Mouse (Mus musculus) intestine, embryonic 15.5 days (tissue): ENCODE measurements around the gene Fbxl17. TPM values are rescaled to one million over a fixed set of nuclear protein-coding genes. Genes with fewer than 3 reads are reported as not detected.

Source experiments
- ATAC-seq: fragments of 200-750 bp; cut with Nextera tagmentation; 2 replicates; pipeline ENCODE4 v1.8.0; 2017; ENCODE audit warnings: moderate TSS enrichment, moderate library complexity
- H3K27ac ChIP-seq: fragments of 300-500 bp; sonication (generic); 2 replicates; pipeline ENCODE4 v1.5.1; 2015; ENCODE audit warnings: mild to moderate bottlenecking, inconsistent platforms
- H3K27me3 ChIP-seq: fragments of 300-500 bp; sonication (generic); replicated peaks from 2 replicates; pipeline ENCODE4 v1.6.1; 2015; ENCODE audit warnings: inconsistent platforms
- H3K36me3 ChIP-seq: fragments of 300-500 bp; sonication (generic); 2 replicates; pipeline ENCODE4 v1.6.1; 2015; ENCODE audit warnings: inconsistent platforms
- H3K4me1 ChIP-seq: fragments of 300-500 bp; sonication (generic); replicated peaks from 2 replicates; pipeline ENCODE4 v1.6.1; 2015; ENCODE audit warnings: inconsistent platforms
- H3K4me2 ChIP-seq: fragments of 300-500 bp; sonication (generic); replicated peaks from 2 replicates; pipeline ENCODE4 v1.6.1; 2015; ENCODE audit warnings: mild to moderate bottlenecking, inconsistent platforms
- H3K4me3 ChIP-seq: fragments of 300-500 bp; sonication (generic); replicated peaks from 2 replicates; pipeline ENCODE4 v1.5.1; 2015; ENCODE audit warnings: inconsistent platforms
- H3K9ac ChIP-seq: fragments of 300-500 bp; sonication (generic); 2 replicates; pipeline ENCODE4 v1.6.1; 2015; ENCODE audit warnings: inconsistent platforms
- H3K9me3 ChIP-seq: fragments of 300-500 bp; sonication (generic); 2 replicates; pipeline ENCODE4 v1.6.1; 2016; ENCODE audit warnings: inconsistent platforms
- WGBS: fragments of 180-500 bp; shearing (Covaris S2); methylation state at CpG from one replicate; pipeline ENCODE4 v1.1.7; 2015; 5-methylcytosine and 5-hydroxymethylcytosine counted together
- polyA plus RNA-seq: library from polyadenylated mRNA; unstranded; fragments of >200 nt; fragmentation: Nextera tagmentation; extraction: Ambion mirVana; gene quantifications from 2 replicates; pipeline ENCODE4 v1.2.1, GENCODE M21; 2015

The Fbxl17 gene
- polyA plus RNA-seq: 4.4 and 4.6 TPM in 2 replicates

GRCm38 (mm10) chr17:63499636-63500155, at the start of gene Fbxl17:
Fbxl17 (minus strand) TSS chr17:63500017.
- H3K36me3 ChIP-seq: no peaks in the 10 kb centered on the region
- H3K9me3 ChIP-seq: no peaks in the 10 kb centered on the region
- H3K4me1 ChIP-seq: peaks cover 10% of the 10 kb centered on the region
- 1% methylated on average over 74 of the region's 80 CpGs for WGBS
- peak within 1 kb of the TSS; percentile 98 for H3K27ac ChIP-seq
- H3K27me3 ChIP-seq: no peaks in the 10 kb centered on the region
- peak within 1 kb of the TSS; percentile 91 for H3K4me3 ChIP-seq
- H3K4me2 ChIP-seq: peak within 1 kb of the TSS; percentile 64
- peak; percentile 80 for ATAC-seq
- H3K9ac ChIP-seq: peak within 1 kb of the TSS; percentile 99

- WGBS: 80% methylated on average over 4 of the region's 4 CpGs
- Histone ChIP-seq H3K4me3 (no peak overlapping the region), H3K27me3 (no peaks in the 10 kb centered on the region), H3K4me1 (no peaks in the 10 kb centered on the region), H3K4me2 (no peak overlapping the region), H3K27ac (no peak overlapping the region), H3K9me3 (no peaks in the 10 kb centered on the region), H3K36me3 (no peaks in the 10 kb centered on the region), H3K9ac (no peak overlapping the region)
- ATAC-seq: no peak
These were observed 47.6 kb upstream of the Fbxl17 start for GRCm38 (mm10) chr17:63547465-63547864.

- no peaks in the 10 kb centered on the region for H3K9me3 ChIP-seq
- H3K4me3 ChIP-seq: no peak overlapping the region
- no peak overlapping the region for H3K4me2 ChIP-seq
- WGBS: 90% methylated on average over 17 of the region's 17 CpGs
- ATAC-seq: no peak
- no peaks in the 10 kb centered on the region for H3K4me1 ChIP-seq
- H3K36me3 ChIP-seq: no peaks in the 10 kb centered on the region
- H3K9ac ChIP-seq: no peak overlapping the region
- no peak overlapping the region for H3K27ac ChIP-seq
- no peaks in the 10 kb centered on the region for H3K27me3 ChIP-seq
These were observed 34.9 kb upstream of the Fbxl17 start for GRCm38 (mm10) chr17:63534576-63535265.

- Histone ChIP-seq H3K4me3 (no peak overlapping the region), H3K9ac (no peak overlapping the region)
- 28% methylated on average over 6 of the region's 6 CpGs for WGBS
These were observed 33.4 kb upstream of the Fbxl17 start for GRCm38 (mm10) chr17:63533074-63533836.

GRCm38 (mm10) chr17:63529476-63529875, 29.7 kb upstream of the Fbxl17 start:
- Histone ChIP-seq H3K4me1 (no peaks in the 10 kb centered on the region), H3K9me3 (no peaks in the 10 kb centered on the region), H3K9ac (no peak overlapping the region), H3K4me3 (no peak overlapping the region), H3K36me3 (no peaks in the 10 kb centered on the region), H3K4me2 (no peak overlapping the region), H3K27ac (no peak overlapping the region), H3K27me3 (no peaks in the 10 kb centered on the region)
- WGBS: 71% methylated on average over 6 of the region's 6 CpGs
- no peak for ATAC-seq

More at GRCm38 (mm10) chr17:63533074-63533836, 33.4 kb upstream of the Fbxl17 start:
- no peak overlapping the region for H3K27ac ChIP-seq
- no peaks in the 10 kb centered on the region for H3K4me1 ChIP-seq
- no peaks in the 10 kb centered on the region for H3K27me3 ChIP-seq
- no peaks in the 10 kb centered on the region for H3K36me3 ChIP-seq
- H3K4me2 ChIP-seq: no peak overlapping the region
- ATAC-seq: no peak
- no peaks in the 10 kb centered on the region for H3K9me3 ChIP-seq

GRCm38 (mm10) chr17:63520691-63521090, 20.9 kb upstream of the Fbxl17 start:
- no peaks in the 10 kb centered on the region for H3K4me1 ChIP-seq
- 72% methylated on average over 2 of the region's 2 CpGs for WGBS
- H3K27me3 ChIP-seq: no peaks in the 10 kb centered on the region
- H3K36me3 ChIP-seq: no peaks in the 10 kb centered on the region
- no peak overlapping the region for H3K4me3 ChIP-seq
- H3K4me2 ChIP-seq: no peak overlapping the region
- H3K27ac ChIP-seq: no peak overlapping the region
- ATAC-seq: no peak
- no peaks in the 10 kb centered on the region for H3K9me3 ChIP-seq
- H3K9ac ChIP-seq: no peak overlapping the region

GRCm38 (mm10) chr17:63510451-63510850, 10.6 kb upstream of the Fbxl17 start:
- H3K4me2 ChIP-seq: no peak overlapping the region
- no peak for ATAC-seq
- H3K4me1 ChIP-seq: no peaks in the 10 kb centered on the region
- H3K27me3 ChIP-seq: no peaks in the 10 kb centered on the region
- H3K9me3 ChIP-seq: no peaks in the 10 kb centered on the region
- no peak overlapping the region for H3K27ac ChIP-seq
- H3K4me3 ChIP-seq: no peak overlapping the region
- 61% methylated on average over 2 of the region's 2 CpGs for WGBS
- no peak overlapping the region for H3K9ac ChIP-seq
- H3K36me3 ChIP-seq: no peaks in the 10 kb centered on the region

- Histone ChIP-seq H3K4me2 (no peak overlapping the region), H3K27me3 (no peaks in the 10 kb centered on the region), H3K9ac (no peak overlapping the region), H3K36me3 (no peaks in the 10 kb centered on the region), H3K27ac (no peak overlapping the region), H3K4me1 (peaks cover 9% of the 10 kb centered on the region), H3K9me3 (no peaks in the 10 kb centered on the region), H3K4me3 (no peak overlapping the region)
- 95% methylated on average over 6 of the region's 6 CpGs for WGBS
- no peak for ATAC-seq
These were observed 1.3 kb upstream of the Fbxl17 start for GRCm38 (mm10) chr17:63501091-63501490.

GRCm38 (mm10) chr17:63500156-63500834, 478 bp upstream of the Fbxl17 start:
- Histone ChIP-seq H3K9ac (peak overlapping the region; percentile 99), H3K4me1 (peaks cover 10% of the 10 kb centered on the region), H3K27ac (peak overlapping the region; percentile 98), H3K4me2 (peak overlapping the region; percentile 64), H3K9me3 (no peaks in the 10 kb centered on the region), H3K4me3 (peak overlapping the region; percentile 91), H3K36me3 (no peaks in the 10 kb centered on the region), H3K27me3 (no peaks in the 10 kb centered on the region)
- under 1% methylated on average over 58 of the region's 78 CpGs for WGBS
- peak; percentile 90 for ATAC-seq

- Histone ChIP-seq H3K9ac (peak overlapping the region; percentile 99), H3K4me2 (peak overlapping the region; percentile 64), H3K27ac (peak overlapping the region; percentile 98), H3K9me3 (no peaks in the 10 kb centered on the region), H3K4me3 (peak overlapping the region; percentile 91), H3K4me1 (peaks cover 10% of the 10 kb centered on the region), H3K36me3 (no peaks in the 10 kb centered on the region), H3K27me3 (no peaks in the 10 kb centered on the region)
- WGBS: under 1% methylated on average over 79 of the region's 90 CpGs
- peak; percentile 71 for ATAC-seq
These were observed 841 bp downstream of the Fbxl17 start for GRCm38 (mm10) chr17:63498717-63499635.

- peak overlapping the region; percentile 64 for H3K4me2 ChIP-seq
- peaks cover 12% of the 10 kb centered on the region for H3K4me1 ChIP-seq
- H3K36me3 ChIP-seq: no peaks in the 10 kb centered on the region
- peak overlapping the region; percentile 99 for H3K9ac ChIP-seq
- no peak for ATAC-seq
- no peaks in the 10 kb centered on the region for H3K27me3 ChIP-seq
- H3K9me3 ChIP-seq: no peaks in the 10 kb centered on the region
- peak overlapping the region; percentile 91 for H3K4me3 ChIP-seq
- WGBS: 12% methylated on average over 6 of the region's 6 CpGs
- peak overlapping the region; percentile 98 for H3K27ac ChIP-seq
These were observed 1.6 kb downstream of the Fbxl17 start for GRCm38 (mm10) chr17:63498182-63498716.
